Mouse (Mus musculus) adrenal gland, postnatal 4 days (tissue): ENCODE measurements around the gene Map3k19. TPM values are rescaled to one million over a fixed set of nuclear protein-coding genes. Genes with fewer than 3 reads are reported as not detected.

ENCODE experiments used
- DNase-seq, 2 experiments: peaks; one replicate each; pipeline ENCODE4 v3.0.0; 2021 to 2022; ENCODE audit warnings: low spot score in 2 of 2, mixed read lengths in 2 of 2
- total RNA-seq, 2 experiments: library from RNA; stranded (reverse); gene quantifications; 2 replicates each; pipeline ENCODE4 v1.2.3; 2021

Map3k19 gene
- total RNA-seq, 2 experiments from 2014 or later = 0.14 to 0.17 TPM

- no peak for DNase-seq
These were observed 51.9 kb downstream of the Map3k19 start for GRCm38 (mm10) chr1:127802916-127803315.

- no peak for DNase-seq
These were observed 58.1 kb downstream of the Map3k19 start for GRCm38 (mm10) chr1:127796752-127797151.

GRCm38 (mm10) chr1:127796341-127796740 lies 58.5 kb downstream of the Map3k19 start:
- no peak for DNase-seq

GRCm38 (mm10) chr1:127795087-127795769 lies 59.6 kb downstream of the Map3k19 start:
- DNase-seq = no peak

GRCm38 (mm10) chr1:127793459-127793858 lies 61.4 kb downstream of the Map3k19 start:
- no peak for DNase-seq

- no peak for DNase-seq
These were observed 65.9 kb downstream of the Map3k19 start for GRCm38 (mm10) chr1:127788943-127789342.

- DNase-seq = no peak
These were observed 68.9 kb downstream of the Map3k19 start for GRCm38 (mm10) chr1:127785882-127786281.

- no peak for DNase-seq
These were observed 71.0 kb downstream of the Map3k19 start for GRCm38 (mm10) chr1:127783862-127784261.

- no peak for DNase-seq
These were observed 74.0 kb downstream of the Map3k19 start for GRCm38 (mm10) chr1:127780849-127781248.

GRCm38 (mm10) chr1:127780142-127780541 lies 74.7 kb downstream of the Map3k19 start:
- no peak for DNase-seq

GRCm38 (mm10) chr1:127778611-127779010 lies 76.2 kb downstream of the Map3k19 start:
- DNase-seq = no peak

- no peak for DNase-seq
These were observed 78.6 kb downstream of the Map3k19 start for GRCm38 (mm10) chr1:127776246-127776645.

GRCm38 (mm10) chr1:127775206-127775720 lies 79.6 kb downstream of the Map3k19 start:
- no peak for DNase-seq

- no peak for DNase-seq
These were observed 80.3 kb downstream of the Map3k19 start for GRCm38 (mm10) chr1:127774501-127774880.

GRCm38 (mm10) chr1:127773803-127774500 lies 80.9 kb downstream of the Map3k19 start, which contains the start of gene Ccnt2:
Ccnt2 (plus strand) TSS chr1:127774164.
- DNase-seq = peak; percentile 95 to 98

- DNase-seq = no peak
These were observed 81.5 kb downstream of the Map3k19 start for GRCm38 (mm10) chr1:127773198-127773802.

- DNase-seq = no peak
These were observed 88.1 kb downstream of the Map3k19 start for GRCm38 (mm10) chr1:127766741-127767140.

GRCm38 (mm10) chr1:127765468-127765867 lies 89.4 kb downstream of the Map3k19 start:
- DNase-seq = no peak
